Mouse (Mus musculus): ENCODE measurements at regions not wholly inside any gene's neighbourhood (a gene's known extent, or its start where the extent isn't known, plus 50 kb on each side); places are given as distances from the start of the nearest gene placed in this dataset.

GRCm38 (mm10) chr4:23275203-23275602 lies 787.0 kb upstream of the Pou3f2 start:
- no peaks in the 10 kb centered on the region for H3K4me1 ChIP-seq (ENCODE audit: control insufficient read depth in 1 of 2, insufficient read depth in 2 of 2, low read length in 2 of 2)
- H3K4me3 ChIP-seq (ENCODE audit: control insufficient read depth in 1 of 2, insufficient read depth in 1 of 2, low read depth in 2 of 2, low read length in 2 of 2) = no peak overlapping the region
- no peaks in the 10 kb centered on the region for H3K36me3 ChIP-seq (ENCODE audit: control insufficient read depth in 1 of 2, insufficient read depth in 2 of 2, low read length in 2 of 2)
- no peak overlapping the region for H3K9ac ChIP-seq (ENCODE audit: control insufficient read depth, low read depth, low read length, poor library complexity, severe bottlenecking)
- no peaks in the 10 kb centered on the region for H3K27me3 ChIP-seq (ENCODE audit: control insufficient read depth in 1 of 2, insufficient read depth in 2 of 2, low read length in 2 of 2)
- no peak for DNase-seq (ENCODE audit: low read depth, low spot score)
- no peaks in the 10 kb centered on the region for H3K79me2 ChIP-seq (ENCODE audit: control insufficient read depth, insufficient read depth, low read length, poor library complexity)
- H3K27ac ChIP-seq (ENCODE audit: control insufficient read depth, low read depth, low read length) = no peak overlapping the region
- TF ChIP-seq ZNF384 (IDR thresholded peaks at IDR 0.05; ENCODE audit: low read depth, low read length) (no peak), GABPA (IDR thresholded peaks at IDR 0.05; ENCODE audit: low read depth, low read length) (no peak), RCOR1 (IDR thresholded peaks at IDR 0.05; ENCODE audit: low read depth, low read length) (no peak), CHD1 (IDR thresholded peaks at IDR 0.05; ENCODE audit: low read depth, low read length) (no peak), TBP (IDR thresholded peaks at IDR 0.05; ENCODE audit: low read depth, low read length) (no peak), ZC3H11A (IDR thresholded peaks at IDR 0.05; ENCODE audit: low read depth, low read length) (no peak), TCF12 (IDR thresholded peaks at IDR 0.05; ENCODE audit: low read depth, low read length) (no peak), MEF2A (IDR thresholded peaks at IDR 0.05; ENCODE audit: extremely low read depth, insufficient replicate concordance, low read depth, low read length, poor library complexity, severe bottlenecking) (no peak), CHD2 (IDR thresholded peaks at IDR 0.05; ENCODE audit: low read length) (no peak), TAL1 (IDR thresholded peaks at IDR 0.05; ENCODE audit: low read length) (no peak), ETS1 (IDR thresholded peaks at IDR 0.05; ENCODE audit: low read depth, low read length) (no peak), MYC (IDR thresholded peaks at IDR 0.05; ENCODE audit: low read depth, low read length) (no peak), ZMIZ1 (IDR thresholded peaks at IDR 0.05; ENCODE audit: low read depth, low read length) (no peak), RAD21 (IDR thresholded peaks at IDR 0.05; ENCODE audit: low read depth, low read length) (no peak), CTCF (IDR thresholded peaks at IDR 0.05 in 2 of 3, conservative IDR thresholded peaks at IDR 0.05 in 1 of 3; ENCODE audit: control insufficient read depth in 1 of 3, insufficient read depth in 1 of 3, low read depth in 2 of 3, low read length in 3 of 3, poor library complexity in 1 of 3, severe bottlenecking in 1 of 3) (no peak)
- no peaks in the 10 kb centered on the region for H3K9me3 ChIP-seq (replicated peaks; ENCODE audit: insufficient read depth, low read length)

GRCm38 (mm10) chr4:23271947-23272346 lies 783.8 kb upstream of the Pou3f2 start:
- H3K9me3 ChIP-seq (replicated peaks; ENCODE audit: insufficient read depth, low read length) = no peaks in the 10 kb centered on the region
- H3K4me1 ChIP-seq (ENCODE audit: control insufficient read depth in 1 of 2, insufficient read depth in 2 of 2, low read length in 2 of 2) = no peaks in the 10 kb centered on the region
- TF ChIP-seq MAX (IDR thresholded peaks at IDR 0.05; ENCODE audit: low read length) (no peak), USF1 (IDR thresholded peaks at IDR 0.05; ENCODE audit: low read depth, low read length) (no peak), MAZ (IDR thresholded peaks at IDR 0.05; ENCODE audit: low read depth, low read length) (no peak), TBP (IDR thresholded peaks at IDR 0.05; ENCODE audit: low read depth, low read length) (no peak), MYB (IDR thresholded peaks at IDR 0.05; ENCODE audit: low read depth, low read length) (no peak), RCOR1 (IDR thresholded peaks at IDR 0.05; ENCODE audit: low read depth, low read length) (no peak), POLR2AphosphoS5 (IDR thresholded peaks at IDR 0.05; ENCODE audit: borderline replicate concordance, low read depth, low read length) (no peak), E2F4 (IDR thresholded peaks at IDR 0.05; ENCODE audit: borderline replicate concordance, low read depth, low read length) (no peak), ZKSCAN1 (IDR thresholded peaks at IDR 0.05; ENCODE audit: low read depth, low read length) (no peak)
- no peaks in the 10 kb centered on the region for H3K79me2 ChIP-seq (ENCODE audit: control insufficient read depth, insufficient read depth, low read length, poor library complexity)
- H3K27ac ChIP-seq (ENCODE audit: control insufficient read depth, low read depth, low read length) = no peak overlapping the region
- no peak overlapping the region for H3K4me3 ChIP-seq (ENCODE audit: control insufficient read depth in 1 of 2, insufficient read depth in 1 of 2, low read depth in 2 of 2, low read length in 2 of 2)
- DNase-seq (ENCODE audit: low read depth, low spot score) = no peak
- no peaks in the 10 kb centered on the region for H3K27me3 ChIP-seq (ENCODE audit: control insufficient read depth in 1 of 2, insufficient read depth in 2 of 2, low read length in 2 of 2)
- no peaks in the 10 kb centered on the region for H3K36me3 ChIP-seq (ENCODE audit: control insufficient read depth in 1 of 2, insufficient read depth in 2 of 2, low read length in 2 of 2)
- no peak overlapping the region for H3K9ac ChIP-seq (ENCODE audit: control insufficient read depth, low read depth, low read length, poor library complexity, severe bottlenecking)

All from MEL (cell line).